Mouse (Mus musculus) B cell, adult 2 months (primary cell): ENCODE results near the gene Kifc3.
A peak's percentile ranks its signal among the peaks of the same experiment; 100 is the strongest.

Source experiments
- DNase-seq, 2 experiments: peaks; one replicate each; pipeline ENCODE4 v3.0.0; 2022

The Kifc3 gene

DNA sequence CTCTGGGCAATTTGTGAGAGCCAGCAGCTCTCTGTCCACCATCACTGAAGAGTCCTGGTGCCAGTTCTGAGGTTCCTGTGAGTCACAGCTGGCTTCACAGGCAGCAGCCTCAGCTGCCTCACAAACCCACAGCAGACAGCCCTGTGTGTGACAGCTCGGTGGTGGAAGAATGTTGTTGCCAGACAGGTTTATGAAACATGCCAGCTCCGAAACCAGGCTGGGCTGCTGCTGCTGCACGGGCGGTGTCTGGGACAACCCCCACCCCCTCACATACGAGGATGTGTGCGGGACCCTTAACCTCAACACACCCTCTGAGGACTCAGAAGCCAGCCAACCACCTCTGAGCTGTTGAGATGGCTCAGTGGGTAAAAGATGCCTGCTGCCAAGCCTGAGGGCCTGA, 48.0 kb downstream of the Kifc3 start:
- no peak for DNase-seq

DNA sequence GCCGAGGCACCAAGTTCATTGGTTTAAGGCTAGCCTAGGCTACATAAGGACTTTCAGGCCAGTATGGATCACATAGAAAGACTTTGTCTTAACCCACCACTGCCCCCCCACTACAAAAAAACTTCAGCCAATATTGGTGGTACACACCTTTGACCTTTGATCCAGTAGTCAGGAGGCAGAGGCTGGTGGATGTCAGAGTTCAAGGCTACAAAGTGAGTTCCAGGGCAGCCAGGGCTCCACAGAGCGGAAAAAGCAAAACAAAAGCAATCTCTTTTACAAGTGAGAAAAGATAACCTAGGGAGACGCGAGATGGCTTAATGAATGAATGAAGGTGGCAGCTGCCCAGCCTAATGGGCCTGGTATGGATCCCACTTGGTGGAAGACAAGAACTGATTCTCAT, 48.6 kb downstream of the Kifc3 start:
- DNase-seq, result no peak

DNA sequence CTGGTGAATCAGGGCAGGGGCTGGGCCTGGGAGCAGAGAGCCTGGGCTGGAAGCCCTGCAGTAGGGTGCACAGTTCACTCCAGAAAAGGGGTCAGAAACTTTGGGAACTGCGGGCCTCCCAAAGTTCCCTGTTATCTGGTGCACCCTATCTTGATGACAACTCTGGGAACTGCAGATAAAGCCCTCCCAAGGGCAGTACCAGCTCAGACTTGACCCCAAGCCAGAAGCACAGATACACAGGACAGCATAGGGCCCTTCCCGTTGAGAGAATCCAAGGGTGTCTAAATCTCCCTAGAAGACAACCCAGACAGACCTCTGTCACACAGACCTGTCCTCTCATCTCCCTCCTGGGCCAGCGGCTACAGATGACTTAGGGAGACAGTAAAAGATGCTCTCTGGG, 52.0 kb downstream of the Kifc3 start:
- no peak for DNase-seq

DNA sequence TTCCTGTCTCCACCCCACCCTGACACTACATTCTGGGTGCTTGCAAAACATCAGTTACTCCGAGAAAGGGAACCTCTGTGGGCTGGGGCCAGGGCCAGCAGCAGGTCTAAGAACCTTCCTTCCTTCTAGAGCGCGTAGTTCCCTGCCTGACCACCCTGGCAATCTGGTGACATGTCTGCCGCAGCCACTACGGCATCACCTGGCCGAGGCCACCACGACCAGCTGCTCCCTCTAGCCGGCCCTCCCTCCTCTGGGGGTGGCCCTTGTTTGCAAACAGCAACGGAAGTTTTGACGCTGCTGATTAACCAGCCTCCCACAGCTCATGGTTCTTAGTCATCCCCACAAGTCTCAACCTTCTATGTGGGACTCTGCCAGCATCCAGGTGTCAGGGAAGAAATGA, 53.2 kb downstream of the Kifc3 start:
- no peak for DNase-seq

DNA sequence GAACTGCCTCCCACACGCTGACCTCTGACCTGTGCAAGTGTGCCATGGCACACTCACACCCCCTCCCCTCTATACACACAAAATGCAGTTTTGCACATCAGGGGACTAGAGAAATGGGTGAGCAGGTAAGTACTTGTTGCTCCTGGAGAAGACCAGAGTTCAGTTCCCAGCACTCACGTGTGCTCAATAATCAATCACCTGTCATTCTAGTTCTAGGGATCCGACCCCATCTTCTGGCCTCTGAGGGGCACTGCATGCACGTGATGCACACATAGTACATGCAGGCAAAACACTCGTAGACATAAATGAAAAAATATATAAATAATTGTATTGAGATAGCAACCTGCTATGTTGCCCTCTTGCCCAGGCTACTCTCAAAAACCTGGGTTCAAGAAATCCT, 55.8 kb downstream of the Kifc3 start:
- DNase-seq, result no peak

DNA sequence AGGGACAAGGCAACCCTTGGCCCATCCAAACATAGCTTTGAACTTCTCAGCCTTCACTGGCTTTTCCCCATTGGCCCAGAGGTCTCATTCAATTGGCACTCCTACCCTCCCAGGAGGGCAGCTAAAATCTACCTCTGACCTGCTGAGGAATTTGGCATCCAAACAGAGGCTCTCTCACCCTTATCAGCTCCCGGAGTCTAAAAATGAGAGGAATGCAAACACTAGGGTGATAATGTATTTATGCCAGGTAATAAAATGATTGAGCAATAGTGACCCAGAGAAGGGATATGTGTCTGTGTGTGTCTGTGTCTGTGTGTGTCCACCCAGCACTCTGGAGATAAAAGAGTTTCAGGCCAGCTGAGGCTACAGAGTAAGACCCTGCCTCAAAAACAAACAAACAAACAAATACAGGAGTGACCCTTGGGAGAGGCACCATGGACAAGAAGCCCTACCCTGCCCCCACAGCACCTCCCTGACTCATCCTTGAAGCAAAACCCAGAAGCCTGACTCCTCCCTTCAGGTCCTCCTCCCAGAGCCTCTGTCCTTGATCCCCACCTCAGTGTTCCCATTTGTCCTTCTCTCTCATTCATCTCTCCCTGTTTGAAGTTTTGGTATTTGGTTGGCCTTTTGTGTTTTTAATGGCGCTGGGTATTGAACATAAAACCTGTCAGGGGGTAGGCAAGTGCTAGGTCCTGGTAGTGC, 56.4 kb downstream of the Kifc3 start:
- DNase-seq, result no peak

DNA sequence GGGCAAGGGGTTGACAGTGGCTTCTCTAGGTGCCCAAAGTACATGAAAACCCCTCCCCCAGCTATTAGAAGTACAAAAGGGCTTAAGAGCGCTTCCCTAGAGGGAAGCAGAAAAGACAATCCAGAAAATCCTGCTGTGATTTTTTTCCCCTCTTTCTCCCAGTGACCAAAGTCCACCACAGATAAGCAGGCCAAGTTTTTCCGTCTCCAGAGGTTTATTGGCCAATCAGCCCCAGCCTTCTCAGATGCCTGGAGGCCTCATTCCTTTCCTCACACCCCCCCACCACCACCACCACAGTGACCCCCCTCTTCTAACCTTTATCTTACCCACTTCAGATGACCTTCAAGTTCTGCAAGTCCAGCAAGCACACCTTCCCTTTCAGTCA, 58.0 kb downstream of the Kifc3 start:
- no peak for DNase-seq

DNA sequence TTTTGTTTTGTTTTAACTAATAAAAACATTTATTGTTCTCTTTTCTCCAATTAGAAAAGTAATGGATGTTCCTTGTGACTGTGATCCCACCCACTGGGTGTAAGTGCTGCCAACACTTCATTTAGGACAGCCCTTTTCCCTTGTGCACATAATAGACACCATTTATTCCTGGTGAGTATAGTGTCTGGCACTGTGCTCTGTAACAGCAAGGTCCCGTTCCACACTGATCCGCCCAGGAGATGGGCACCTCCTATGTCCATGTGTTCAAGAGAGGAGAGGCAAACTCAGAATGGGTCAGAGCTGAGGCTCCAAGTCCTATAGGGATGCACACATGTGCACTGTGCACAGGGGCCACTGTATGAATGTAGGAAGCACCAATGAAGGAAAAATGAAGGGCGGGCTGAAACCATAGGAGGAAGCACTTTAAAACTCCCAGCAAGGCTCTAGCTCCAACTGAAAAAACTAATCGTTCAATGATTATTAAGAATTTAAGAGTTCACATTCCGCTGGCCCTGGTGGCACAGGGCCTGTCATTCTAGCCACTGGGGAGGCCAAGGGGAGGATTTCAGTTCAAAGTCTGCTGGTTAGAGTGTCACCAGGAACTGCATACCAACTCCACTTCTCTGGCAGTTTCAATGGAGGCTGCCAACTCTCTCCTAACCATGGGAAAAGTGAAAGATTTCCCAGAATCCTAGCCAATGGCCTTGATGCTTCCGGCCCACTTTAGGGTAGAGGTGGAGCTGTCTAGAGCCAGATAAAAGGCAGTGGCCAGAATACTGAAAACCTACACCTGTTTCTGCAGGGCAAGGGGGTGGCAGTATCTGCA, 58.6 kb downstream of the Kifc3 start:
- no peak for DNase-seq

DNA sequence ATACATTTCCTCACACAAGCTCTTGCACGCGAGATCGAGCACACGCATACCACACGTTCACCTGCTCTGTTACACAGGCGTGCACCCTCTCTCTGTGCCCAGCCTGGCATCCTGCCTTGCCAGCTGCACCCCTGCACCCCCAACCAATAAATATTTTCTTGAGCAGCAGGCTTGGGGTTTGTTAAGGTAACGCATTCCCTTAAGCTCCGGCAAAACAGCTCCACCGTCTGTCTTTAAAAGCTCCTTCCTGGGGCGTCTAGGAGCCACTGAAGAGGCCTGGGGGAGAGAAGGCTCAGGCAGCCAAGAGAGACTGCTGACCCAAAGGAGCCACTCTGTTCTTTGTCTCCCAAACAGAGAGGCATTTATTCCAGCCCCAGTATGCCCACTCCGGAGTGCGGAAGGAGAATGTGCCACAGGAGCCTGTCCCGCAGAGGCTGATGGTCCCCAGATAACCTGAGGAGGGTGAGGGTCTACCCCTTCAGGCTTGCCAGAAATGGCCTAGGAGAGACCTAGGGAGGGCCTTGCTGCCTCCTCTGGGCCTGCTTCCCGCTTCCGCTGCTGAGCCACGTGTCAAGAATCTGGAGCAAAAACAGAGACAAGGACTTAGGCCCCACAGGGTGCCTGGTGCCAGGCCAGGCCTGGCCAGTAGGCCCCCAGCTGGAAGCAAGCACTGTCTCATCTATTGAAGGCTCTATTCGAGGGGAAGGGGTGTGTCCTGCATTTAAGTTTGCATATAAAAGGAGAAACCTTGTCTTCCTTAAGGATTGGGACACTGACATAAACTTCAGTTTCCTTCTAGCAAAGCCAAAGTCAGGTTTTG, 59.4 kb downstream of the Kifc3 start:
- no peak for DNase-seq

DNA sequence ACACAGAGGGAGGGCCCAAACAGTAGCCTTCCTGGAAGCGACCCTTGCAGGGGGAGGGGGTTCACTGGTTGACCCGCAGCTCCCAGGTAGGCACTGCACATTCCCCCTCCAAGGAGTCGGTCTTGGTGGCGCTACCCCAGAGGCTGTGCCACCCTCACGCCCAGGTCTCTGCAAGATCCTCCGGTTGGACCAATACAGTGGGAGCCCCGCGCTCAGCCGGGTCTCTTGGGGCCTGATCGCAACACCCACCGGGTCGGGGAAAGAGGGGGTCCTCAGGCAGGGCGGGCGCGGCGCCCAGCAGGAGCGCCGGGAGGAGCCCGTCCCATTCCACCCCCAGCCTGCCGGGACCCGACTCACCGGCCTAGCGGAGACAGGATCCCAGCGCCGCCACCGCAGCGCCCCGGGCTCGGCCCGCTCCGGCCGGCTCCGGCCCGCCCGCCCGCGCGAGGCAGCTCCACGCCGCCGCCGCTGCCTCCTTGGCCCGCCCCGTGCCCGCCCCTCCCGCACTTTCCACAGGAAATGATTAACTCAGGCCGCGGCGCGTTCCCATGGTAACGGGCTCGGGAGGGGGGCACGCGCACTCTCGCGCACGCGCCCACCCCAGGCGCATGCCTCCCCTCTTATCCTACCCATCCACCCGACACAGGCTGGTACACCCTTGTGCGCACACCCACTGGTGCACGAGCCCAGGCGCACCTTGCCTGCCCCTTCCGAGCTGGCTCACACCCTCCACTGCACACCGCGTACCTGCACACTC, 60.4 kb downstream of the Kifc3 start:
- peak; percentile 49 to 51 for DNase-seq

DNA sequence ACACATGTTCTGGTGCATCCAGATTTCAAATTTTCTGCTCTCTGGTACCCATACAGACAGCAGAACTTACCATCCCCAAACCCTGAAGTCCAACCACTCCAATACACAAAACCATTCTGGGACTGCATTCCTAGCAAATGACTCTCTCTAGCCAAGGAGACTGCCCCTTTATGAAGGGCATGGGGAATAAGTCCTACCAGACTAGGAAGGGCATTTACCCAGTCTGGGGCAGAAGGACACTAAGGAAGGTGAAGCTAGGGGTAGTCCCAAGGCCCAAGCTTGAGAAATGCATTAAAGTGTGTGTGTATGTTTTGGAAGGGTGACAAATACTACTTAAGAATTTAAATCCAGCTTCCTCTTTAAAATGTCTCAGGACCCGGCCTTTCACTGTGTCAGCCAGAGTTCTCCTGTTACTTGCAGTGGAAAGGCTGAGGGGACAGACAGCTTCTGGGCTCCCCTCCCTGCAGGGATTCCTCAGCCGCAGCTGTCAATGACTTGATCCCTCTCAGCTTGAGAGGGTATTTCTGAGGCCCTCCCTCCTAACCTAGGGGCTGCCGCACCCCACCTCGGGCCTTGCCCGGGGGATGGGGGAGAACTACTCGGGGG, 61.0 kb downstream of the Kifc3 start:
- no peak for DNase-seq

DNA sequence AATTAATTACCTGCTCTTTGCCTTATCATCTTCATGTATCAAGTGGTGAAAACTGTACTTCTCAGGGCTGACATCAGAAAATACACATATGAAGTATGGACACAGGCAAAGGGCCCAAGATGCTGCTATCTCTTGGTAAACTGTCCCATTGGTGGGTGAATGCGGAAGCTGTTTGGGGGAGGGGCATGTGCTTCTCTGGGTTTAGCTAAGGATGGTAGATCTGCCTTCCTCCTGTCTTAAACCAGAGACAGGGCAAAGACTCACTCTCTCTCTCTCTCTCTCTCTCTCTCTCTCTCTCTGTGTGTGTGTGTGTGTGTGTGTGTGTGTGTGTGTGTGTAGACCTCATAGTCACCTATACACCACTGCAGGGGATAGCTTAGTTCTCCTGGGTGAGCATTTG, 61.6 kb downstream of the Kifc3 start:
- DNase-seq, result peak in 1 of 2 experiments; percentile 24

DNA sequence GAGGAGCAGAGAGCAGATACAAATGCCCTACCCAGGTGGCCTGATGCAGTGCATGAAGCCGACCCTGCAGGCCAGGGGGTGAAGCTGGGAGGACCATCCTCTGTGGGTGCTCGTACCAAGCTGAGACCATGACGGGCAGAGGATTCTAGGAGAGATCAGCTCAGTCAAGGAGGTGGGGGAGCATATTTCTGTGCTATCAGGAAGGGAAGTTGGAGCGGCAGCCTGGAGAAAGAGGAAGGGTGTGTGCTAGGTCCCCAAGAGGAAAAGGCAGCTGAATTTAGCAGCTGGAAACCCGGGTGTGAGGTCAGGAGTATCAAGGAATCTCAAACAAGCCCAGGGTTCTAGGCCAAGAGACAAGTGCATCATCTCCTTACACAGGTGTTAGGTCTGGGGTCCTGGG, 62.1 kb downstream of the Kifc3 start:
- DNase-seq, result no peak

DNA sequence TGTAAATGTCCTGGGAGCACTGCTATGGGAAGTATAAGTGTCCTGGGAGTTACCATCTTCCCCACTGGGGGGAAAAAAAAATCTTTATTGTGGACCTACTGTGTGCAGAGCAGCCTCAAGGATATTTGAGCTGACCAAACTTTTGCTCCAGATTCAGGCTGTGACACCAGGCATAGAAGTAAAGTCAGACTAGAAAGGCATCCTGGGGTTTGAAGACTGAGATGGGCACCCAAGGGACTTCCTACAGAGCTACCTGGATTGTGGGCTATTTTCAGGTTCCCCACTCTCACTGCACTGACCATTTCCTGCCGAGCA, 63.6 kb downstream of the Kifc3 start:
- no peak for DNase-seq

DNA sequence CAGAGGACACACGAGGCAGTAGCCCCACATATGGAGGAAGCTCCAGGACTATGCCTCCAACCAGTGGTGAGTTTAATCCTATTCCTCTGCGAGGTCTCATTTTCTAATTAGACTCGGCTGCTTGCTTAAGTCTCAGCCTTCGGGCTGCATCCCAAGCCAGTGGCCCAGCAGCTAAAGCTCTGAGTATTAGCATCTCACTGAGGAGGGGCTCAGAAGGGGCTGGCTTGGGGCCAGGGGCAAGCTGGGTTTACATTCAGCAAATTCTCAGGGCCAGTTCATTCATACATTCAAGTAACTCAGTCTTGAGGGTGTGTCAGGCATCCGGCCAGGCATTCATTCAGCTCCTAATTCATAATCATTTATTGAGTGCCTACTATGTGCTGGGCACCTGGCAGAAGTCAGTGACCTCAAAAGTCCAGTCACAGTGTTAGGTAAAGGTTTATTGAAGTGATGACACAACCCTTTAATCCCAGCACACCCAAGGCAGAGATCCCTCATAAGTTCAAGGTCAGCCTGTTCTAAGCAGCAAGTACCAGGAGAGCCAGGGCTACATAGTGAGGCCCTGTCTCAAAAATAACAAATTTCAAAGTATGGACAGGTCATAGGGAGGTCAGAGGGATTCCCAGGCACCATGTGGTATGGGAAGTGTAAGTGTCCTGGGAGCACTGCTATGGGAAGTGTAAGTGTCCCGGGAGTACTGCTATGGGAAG, 64.1 kb downstream of the Kifc3 start:
- DNase-seq, result no peak

DNA sequence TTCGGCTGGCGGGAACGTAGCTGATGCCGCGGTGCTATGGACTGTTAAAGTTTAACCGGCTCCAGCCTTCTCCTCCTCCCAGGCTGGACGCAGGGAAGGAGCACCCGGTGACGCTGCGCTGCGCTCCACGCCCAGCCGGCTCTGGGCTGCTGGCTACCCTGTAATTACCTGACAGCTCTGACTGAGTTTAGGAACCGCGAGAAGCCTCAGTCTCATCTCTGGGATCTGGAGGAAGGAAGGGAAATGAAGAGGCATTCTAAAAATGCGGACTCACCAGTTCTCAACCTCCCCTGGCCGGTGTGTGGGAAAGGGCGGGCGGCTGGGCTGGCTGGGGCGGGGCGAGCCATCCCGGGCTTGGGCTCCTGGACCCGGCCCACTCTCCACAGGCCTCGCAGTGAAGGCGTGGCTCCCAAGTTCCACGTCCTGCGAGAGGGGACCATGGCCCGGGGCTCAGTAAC, 64.9 kb downstream of the Kifc3 start:
- DNase-seq, result no peak

DNA sequence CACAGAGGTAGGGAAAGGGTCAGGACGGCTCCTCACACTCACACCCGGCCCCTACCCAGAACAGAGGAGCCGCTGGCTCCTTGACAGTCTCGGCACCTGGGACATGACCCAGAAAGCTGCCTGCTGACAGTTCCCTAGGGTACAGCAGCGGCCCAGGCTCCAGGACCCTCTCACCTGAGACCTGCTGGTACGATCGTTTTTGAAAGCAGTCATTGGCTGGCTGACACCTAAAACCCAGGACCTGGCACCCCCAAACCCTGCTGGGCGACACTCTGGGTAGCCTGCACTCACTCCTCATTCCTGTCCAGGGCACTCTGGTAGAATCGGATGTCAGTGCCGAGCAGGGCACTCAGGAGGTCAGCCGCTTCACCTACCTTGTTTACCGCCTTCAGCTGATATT, 65.4 kb downstream of the Kifc3 start:
- DNase-seq, result no peak

DNA sequence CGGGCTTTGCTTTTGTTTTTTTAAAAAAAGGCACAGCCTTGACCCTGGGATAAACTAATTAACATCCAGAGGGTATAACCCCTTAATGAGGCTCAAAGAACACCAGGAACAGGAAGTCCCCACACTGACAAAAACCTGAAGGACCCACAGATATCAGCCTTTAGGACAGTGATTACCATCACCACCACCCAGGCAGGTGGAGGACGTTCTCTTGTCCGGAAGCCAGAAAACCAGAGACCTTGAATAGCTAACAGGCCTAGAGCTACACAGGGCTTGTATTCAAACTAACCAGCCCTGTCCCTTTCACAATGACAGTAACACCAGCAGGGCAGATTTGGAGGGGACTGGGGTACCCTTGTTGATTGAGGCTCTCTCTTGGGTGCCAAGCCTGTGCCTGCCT, 66.4 kb downstream of the Kifc3 start:
- no peak for DNase-seq

DNA sequence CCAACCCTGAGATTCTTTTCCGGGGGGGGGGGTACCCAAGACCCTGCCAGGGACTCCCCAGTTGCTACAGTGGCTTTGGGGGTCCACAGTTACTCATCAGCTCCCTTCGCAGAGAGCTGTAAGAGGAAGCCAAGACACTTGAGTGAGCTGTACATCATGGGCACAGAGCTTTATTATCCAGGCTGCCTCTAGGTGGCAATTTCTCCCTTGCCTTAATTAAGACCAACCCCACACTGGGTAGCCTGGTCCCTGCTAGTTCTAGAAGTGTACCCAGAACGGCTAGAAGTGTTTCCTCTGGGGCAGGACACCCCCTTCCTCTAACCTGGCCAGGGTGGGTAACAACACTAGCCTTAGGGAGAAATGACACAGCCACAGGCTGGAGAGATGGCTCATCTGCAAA, 67.4 kb downstream of the Kifc3 start:
- DNase-seq, result no peak

DNA sequence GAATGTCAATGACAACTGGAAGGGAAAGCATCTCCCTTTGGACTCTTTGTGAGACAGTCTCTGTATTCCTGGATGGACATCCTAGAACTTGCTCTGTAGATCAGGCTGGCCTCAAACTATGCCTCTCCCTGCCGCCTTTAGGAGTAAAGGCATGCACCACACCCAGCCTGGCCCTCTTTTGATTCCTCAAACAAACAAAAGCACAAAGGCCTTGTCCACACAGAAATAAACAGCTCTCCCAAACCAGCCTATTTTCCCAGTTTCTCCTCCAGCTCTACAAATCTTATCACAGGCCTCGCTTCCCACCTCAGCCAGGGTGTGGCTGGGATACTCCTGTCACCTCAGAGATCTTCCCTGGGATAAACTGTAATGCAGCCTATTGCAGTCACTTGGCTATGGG, 68.4 kb downstream of the Kifc3 start:
- no peak for DNase-seq

DNA sequence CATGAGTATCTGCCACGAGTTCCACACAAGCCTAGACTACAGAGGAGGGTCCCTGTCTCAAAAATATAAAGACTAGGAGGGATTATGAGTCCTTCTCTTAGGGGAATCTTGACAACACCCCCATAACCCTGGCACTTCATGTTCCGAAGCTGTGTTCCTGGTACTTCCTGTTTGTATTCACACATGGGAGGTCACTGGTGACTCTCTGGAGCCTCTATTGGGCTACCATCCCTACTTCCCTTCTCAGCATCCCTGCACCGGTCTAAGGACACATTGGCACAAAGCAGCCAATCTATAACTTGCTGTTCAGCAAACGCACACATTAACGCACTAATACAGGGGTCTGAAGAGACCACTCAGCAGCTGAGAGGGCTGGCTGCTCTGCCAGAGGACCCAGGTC, 70.6 kb downstream of the Kifc3 start:
- no peak for DNase-seq

DNA sequence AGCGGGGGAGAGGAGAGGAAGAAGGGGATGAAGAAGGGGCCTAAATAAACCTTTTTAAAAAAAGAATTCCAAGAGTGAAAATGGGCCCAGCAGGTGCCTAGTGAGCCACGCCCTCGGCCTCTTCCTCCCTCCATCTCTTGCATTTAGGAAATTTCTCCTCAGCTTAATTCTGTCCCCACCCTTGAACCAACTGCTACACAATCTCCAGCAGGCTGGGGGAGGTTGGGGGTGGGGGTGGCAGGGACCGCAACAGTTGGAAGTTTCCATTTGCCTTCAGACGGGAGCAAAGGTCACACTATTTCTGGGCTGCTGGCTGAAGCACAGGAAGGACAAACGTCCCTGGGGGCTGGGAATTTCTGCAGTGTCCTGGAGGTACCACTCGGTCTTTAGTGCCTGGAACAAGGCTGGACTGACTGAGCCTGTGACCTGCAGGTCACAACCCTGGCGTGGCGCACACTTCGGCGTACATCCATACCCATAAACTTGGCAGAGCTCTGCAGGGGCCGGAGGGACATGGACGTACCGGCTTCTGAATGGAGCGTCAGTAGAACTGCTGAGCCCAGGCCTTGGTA, 71.6 kb downstream of the Kifc3 start:
- no peak for DNase-seq
